10 mouse cellular contexts compared by ENCODE assay signal in genomic region chr7:110163024-110163423, GRCm38 (mm10). TPM values are rescaled to one million over a fixed set of nuclear protein-coding genes. Genes with fewer than 3 reads are reported as not detected.
DNase-seq lines count a peak whose midpoint lies in the region; ATAC-seq lines count a peak whose summit lies in the region.
"Had no signal": no experiment of that assay in that cellular context is flagged by ENCODE, and none has a peak within 500 bp of the region (broad histone marks: within the 10 kb centered on the region; RNA-seq: fewer than 3 reads in every experiment).

No protein-coding gene starts in this region.

- peak; percentile 4 to 19 for DNase-seq in cerebellum, postnatal 14 days
- DNase-seq in cerebellum, adult 8-10 months = no peak
- no peak for DNase-seq in kidney, adult 18-20 months
- DNase-seq in 416B (ENCODE audit: low read depth) = peak; percentile 37
- peak; percentile 16 for DNase-seq in embryonic facial prominence, embryonic 11.5 days (ENCODE audit: low spot score)
- no peak for DNase-seq in T-cell, adult 2 months (ENCODE audit: low spot score)
- no peak for DNase-seq in gastrocnemius, postnatal 36 days
- DNase-seq: cerebellum, adult 18-20 months; midbrain, embryonic 14.5 days had no signal

- H3K4me1 ChIP-seq in kidney, embryonic 15.5 days = peaks cover 8% of the 10 kb centered on the region; the same call in 1 of the 2 replicates
- no peaks in the 10 kb centered on the region for H3K4me1 ChIP-seq in embryonic facial prominence, embryonic 11.5 days (ENCODE audit: control insufficient read depth, insufficient read depth, low read length)

- peak overlapping the region; percentile 16; the same call in 1 of the 2 replicates for H3K27ac ChIP-seq in kidney, embryonic 15.5 days
- no peak overlapping the region for H3K27ac ChIP-seq in embryonic facial prominence, embryonic 11.5 days (replicated peaks; ENCODE audit: low read depth, low read length)

- no peaks in the 10 kb centered on the region for H3K27me3 ChIP-seq in kidney, embryonic 15.5 days
- no peaks in the 10 kb centered on the region for H3K27me3 ChIP-seq in embryonic facial prominence, embryonic 11.5 days (ENCODE audit: control insufficient read depth, insufficient read depth, low read length)

- no peaks in the 10 kb centered on the region for H3K36me3 ChIP-seq in kidney, embryonic 15.5 days
- no peaks in the 10 kb centered on the region for H3K36me3 ChIP-seq in embryonic facial prominence, embryonic 11.5 days (replicated peaks; ENCODE audit: control insufficient read depth, insufficient read depth, low read depth, low read length)

- intact Hi-C loops in gastrocnemius, postnatal 36 days (cut with DNase I) = no loop called here

- H3K4me2 ChIP-seq in kidney, embryonic 15.5 days = no peak overlapping the region
- no peak overlapping the region for H3K4me2 ChIP-seq in embryonic facial prominence, embryonic 11.5 days (ENCODE audit: low read depth, low read length)

- no peak overlapping the region for H3K9ac ChIP-seq in kidney, embryonic 15.5 days
- H3K9ac ChIP-seq in embryonic facial prominence, embryonic 11.5 days (replicated peaks; ENCODE audit: low read length) = no peak overlapping the region

- no peak overlapping the region for H3K4me3 ChIP-seq in kidney, embryonic 15.5 days (replicated peaks)
- H3K4me3 ChIP-seq in embryonic facial prominence, embryonic 11.5 days (ENCODE audit: low read depth, low read length) = no peak overlapping the region

- 92% methylated on average over 6 of the region's 6 CpGs for WGBS in kidney, embryonic 15.5 days
- 86% methylated on average over 6 of the region's 6 CpGs for WGBS in embryonic facial prominence, embryonic 11.5 days

- ATAC-seq in kidney, embryonic 15.5 days (replicated peaks; ENCODE audit: low FRiP score) = no peak
- no peak for ATAC-seq in embryonic facial prominence, embryonic 11.5 days (replicated peaks; ENCODE audit: insufficient number of reproducible peaks, low FRiP score, low TSS enrichment, low read depth)

- H3K9me3 ChIP-seq in kidney, embryonic 15.5 days (replicated peaks) = no peaks in the 10 kb centered on the region
- no peaks in the 10 kb centered on the region for H3K9me3 ChIP-seq in embryonic facial prominence, embryonic 11.5 days (replicated peaks; ENCODE audit: control insufficient read depth, low read length)

RNA-seq across cellular contexts. Expression of gene Wee1, which starts 41.2 kb away (rescaled TPM):
- polyA plus RNA-seq in kidney, embryonic 15.5 days (2015; fragmentation: Nextera tagmentation; extraction: Ambion mirVana) = 25.1 and 26.6 TPM in 2 replicates
- polyA plus RNA-seq in embryonic facial prominence, embryonic 11.5 days (2014; fragmentation: Nextera tagmentation; extraction: Ambion mirVana) = 37.7 and 42.7 TPM in 2 replicates
- total RNA-seq in gastrocnemius, postnatal 36 days (2021) = 1 to 10 TPM; 2.2 to 2.8 TPM

RNA-seq across cellular contexts. Expression of gene Swap70, which starts 58.5 kb away (rescaled TPM):
- 29.2 and 32.8 TPM in 2 replicates for polyA plus RNA-seq in kidney, embryonic 15.5 days (2015; fragmentation: Nextera tagmentation; extraction: Ambion mirVana)
- 21.2 and 22.7 TPM in 2 replicates for polyA plus RNA-seq in embryonic facial prominence, embryonic 11.5 days (2014; fragmentation: Nextera tagmentation; extraction: Ambion mirVana)
- total RNA-seq in gastrocnemius, postnatal 36 days (2021) = 1 to 10 TPM; 4.9 to 6.8 TPM

Comparison
In these comparisons a context has a peak if more than half of its experiments do, and no peak if none do; other contexts are left out.
1. DNase-seq: peak in cerebellum, postnatal 14 days (2 of 2), 416B (single experiment) and embryonic facial prominence, embryonic 11.5 days (single experiment); none in cerebellum, adult 8-10 months (single experiment), kidney, adult 18-20 months (single experiment), T-cell, adult 2 months (single experiment) and gastrocnemius, postnatal 36 days (0 of 2).